Mouse (Mus musculus) gastrocnemius, postnatal 25 days (tissue): ENCODE measurements around the gene Cfap97. TPM values are rescaled to one million over a fixed set of nuclear protein-coding genes. Genes with fewer than 3 reads are reported as not detected.
A peak's percentile ranks its signal among the peaks of the same experiment; 100 is the strongest.
"Not testable (repeated sequence)": the region's sequence is repeated elsewhere in the genome, so short reads cannot be mapped to it uniquely, and the experiment has no call there.

Experiments
- DNase-seq: peaks from one replicate; pipeline ENCODE4 v3.0.0; 2022
- long read RNA-seq, 2 experiments: library from polyadenylated mRNA; stranded (forward); transcript quantifications; one replicate each; pipeline ENCODE4 v2.0.0; 2021
- total RNA-seq, 2 experiments: library from RNA; stranded (reverse); gene quantifications; 1 replicate in 1 of 2; 2 replicates in 1 of 2; pipeline ENCODE4 v1.2.3; 2021

Gene Cfap97
- 10 to 100 TPM; 11.1 to 11.3 TPM for total RNA-seq
- long read RNA-seq, experiment 1, full-length matches to known transcripts = 1 of 5 reads
- long read RNA-seq, experiment 1, partial matches to known transcripts = 1 of 5 reads
- long read RNA-seq, experiment 1, other reads (novel, unspliced or antisense) = 3 of 5 reads
- long read RNA-seq, experiment 2, full-length matches to known transcripts = 5 of 6 reads
- long read RNA-seq, experiment 2, partial matches to known transcripts = 0 of 6 reads
- long read RNA-seq, experiment 2, other reads (novel, unspliced or antisense) = 1 of 6 reads

- DNase-seq = peak; percentile 30
These were observed at the start of gene Cfap97 for GRCm38 (mm10) chr8:46151202-46152062. Gene Cfap97 (plus strand): TSS chr8:46151771.

- DNase-seq = no peak
These were observed 48.1 kb upstream of the Cfap97 start for GRCm38 (mm10) chr8:46103434-46103833.

- DNase-seq = no peak
These were observed 43.9 kb upstream of the Cfap97 start for GRCm38 (mm10) chr8:46107690-46108089.

GRCm38 (mm10) chr8:46113421-46114170 lies 38.0 kb upstream of the Cfap97 start:
- DNase-seq = not testable (repeated sequence)

- no peak for DNase-seq
These were observed 34.4 kb upstream of the Cfap97 start for GRCm38 (mm10) chr8:46117172-46117571.

- DNase-seq = no peak
These were observed 32.4 kb upstream of the Cfap97 start for GRCm38 (mm10) chr8:46119176-46119575.

GRCm38 (mm10) chr8:46122498-46122897 lies 29.1 kb upstream of the Cfap97 start:
- DNase-seq = no peak

- no peak for DNase-seq
These were observed 21.1 kb upstream of the Cfap97 start for GRCm38 (mm10) chr8:46130426-46130825.

GRCm38 (mm10) chr8:46135546-46135945 lies 16.0 kb upstream of the Cfap97 start:
- DNase-seq = not testable (repeated sequence)

- no peak for DNase-seq
These were observed 14.2 kb upstream of the Cfap97 start for GRCm38 (mm10) chr8:46137336-46137735.

- no peak for DNase-seq
These were observed 13.6 kb upstream of the Cfap97 start for GRCm38 (mm10) chr8:46137843-46138596.

- DNase-seq = no peak
These were observed 11.0 kb upstream of the Cfap97 start for GRCm38 (mm10) chr8:46140376-46141120.

GRCm38 (mm10) chr8:46141688-46142087 lies 9.9 kb upstream of the Cfap97 start:
- no peak for DNase-seq

- no peak for DNase-seq
These were observed 9.0 kb upstream of the Cfap97 start for GRCm38 (mm10) chr8:46142498-46143081.

- DNase-seq = no peak
These were observed 8.1 kb upstream of the Cfap97 start for GRCm38 (mm10) chr8:46143470-46143869.

GRCm38 (mm10) chr8:46143924-46144323 lies 7.6 kb upstream of the Cfap97 start:
- no peak for DNase-seq

GRCm38 (mm10) chr8:46146173-46146572 lies 5.4 kb upstream of the Cfap97 start:
- no peak for DNase-seq

- no peak for DNase-seq
These were observed 2.3 kb upstream of the Cfap97 start for GRCm38 (mm10) chr8:46149306-46149705.

- DNase-seq = no peak
These were observed 1.8 kb upstream of the Cfap97 start for GRCm38 (mm10) chr8:46149782-46150181.
